Mouse (Mus musculus) frontal cortex, postnatal 25 days (tissue): ENCODE measurements at regions not wholly inside any gene's neighbourhood (a gene's known extent, or its start where the extent isn't known, plus 50 kb on each side); places are given as distances from the start of the nearest gene placed in this dataset.
"Not testable (repeated sequence)": the region's sequence is repeated elsewhere in the genome, so short reads cannot be mapped to it uniquely, and the experiment has no call there.

ENCODE experiments used
- DNase-seq, 2 experiments: peaks; one replicate each; pipeline ENCODE4 v3.0.0; 2022; ENCODE audit warnings: low spot score in 2 of 2

- no peak for DNase-seq
These were observed 1337.9 kb downstream of the Efnb2 start for GRCm38 (mm10) chr8:7323067-7323675.

- DNase-seq = no peak
These were observed 1338.5 kb downstream of the Efnb2 start for GRCm38 (mm10) chr8:7322376-7323066.

GRCm38 (mm10) chr8:7316806-7317355, 1344.2 kb downstream of the Efnb2 start:
- no peak for DNase-seq

- DNase-seq = no peak
These were observed 1351.8 kb downstream of the Efnb2 start for GRCm38 (mm10) chr8:7309239-7309638.

GRCm38 (mm10) chr8:7289361-7289760, 1371.7 kb downstream of the Efnb2 start:
- DNase-seq = no peak

- no peak for DNase-seq
These were observed 1374.5 kb downstream of the Efnb2 start for GRCm38 (mm10) chr8:7286581-7286980.

- no peak for DNase-seq
These were observed 1393.6 kb downstream of the Efnb2 start for GRCm38 (mm10) chr8:7267406-7267805.

GRCm38 (mm10) chr8:7254336-7254735, 1406.7 kb downstream of the Efnb2 start:
- DNase-seq = not testable (repeated sequence)

- DNase-seq = no peak
These were observed 1420.7 kb downstream of the Efnb2 start for GRCm38 (mm10) chr8:7240321-7240720.

- no peak for DNase-seq
These were observed 1427.0 kb downstream of the Efnb2 start for GRCm38 (mm10) chr8:7234006-7234405.

- DNase-seq = no peak
These were observed 1441.7 kb downstream of the Efnb2 start for GRCm38 (mm10) chr8:7219300-7219699.

- no peak for DNase-seq
These were observed 1453.9 kb downstream of the Efnb2 start for GRCm38 (mm10) chr8:7207178-7207577.

- no peak for DNase-seq
These were observed 1454.4 kb downstream of the Efnb2 start for GRCm38 (mm10) chr8:7206596-7206995.

- DNase-seq = no peak
These were observed 1456.0 kb downstream of the Efnb2 start for GRCm38 (mm10) chr8:7205086-7205485.

GRCm38 (mm10) chr8:7190726-7191125, 1470.3 kb downstream of the Efnb2 start:
- no peak for DNase-seq

- DNase-seq = no peak
These were observed 1497.7 kb downstream of the Efnb2 start for GRCm38 (mm10) chr8:7163361-7163760.

GRCm38 (mm10) chr8:7131746-7132145, 1529.3 kb downstream of the Efnb2 start:
- DNase-seq = no peak

GRCm38 (mm10) chr8:7108849-7109248, 1552.2 kb downstream of the Efnb2 start:
- DNase-seq = no peak

- no peak for DNase-seq
These were observed 1563.5 kb downstream of the Efnb2 start for GRCm38 (mm10) chr8:7097577-7097976.

GRCm38 (mm10) chr8:7092831-7093230, 1568.2 kb downstream of the Efnb2 start:
- DNase-seq = no peak

GRCm38 (mm10) chr8:7088123-7088522, 1572.9 kb downstream of the Efnb2 start:
- DNase-seq = no peak

- DNase-seq = no peak
These were observed 1600.8 kb downstream of the Efnb2 start for GRCm38 (mm10) chr8:7060255-7060656.

GRCm38 (mm10) chr8:7026247-7026844, 1634.7 kb downstream of the Efnb2 start:
- DNase-seq = no peak
